9 mouse cellular contexts compared by ENCODE assay signal in genomic region chr2:30238906-30239465, GRCm38 (mm10). TPM values are rescaled to one million over a fixed set of nuclear protein-coding genes. Genes with fewer than 3 reads are reported as not detected.
DNase-seq lines count a peak whose midpoint lies in the region; ATAC-seq and TF ChIP-seq lines count a peak whose summit lies in the region.
"Had no signal": no experiment of that assay in that cellular context is flagged by ENCODE, and none has a peak within 500 bp of the region (broad histone marks: within the 10 kb centered on the region; RNA-seq: fewer than 3 reads in every experiment).

No protein-coding gene starts in this region.

- no peak for TF ChIP-seq POLR2A in bone marrow macrophage, adult 2 months (IDR thresholded peaks at IDR 0.05; ENCODE audit: borderline replicate concordance, low read depth, low read length)

- no peaks in the 10 kb centered on the region for H3K9me3 ChIP-seq in midbrain, embryonic 10.5 days (replicated peaks)

- peak overlapping the region; percentile 91 for H3K4me3 ChIP-seq in bone marrow macrophage, adult 2 months (ENCODE audit: insufficient read depth, low read length)
- peak overlapping the region; percentile 97 for H3K4me3 ChIP-seq in midbrain, embryonic 10.5 days

- H3K27me3 ChIP-seq in midbrain, embryonic 10.5 days (ENCODE audit: low read depth, poor library complexity, severe bottlenecking): no peaks in the 10 kb centered on the region

- ATAC-seq in granulocyte monocyte progenitor cell, adult 5-6 weeks (replicated peaks; ENCODE audit: poor library complexity, severe bottlenecking): no peak

- peaks cover 25% of the 10 kb centered on the region for H3K4me1 ChIP-seq in bone marrow macrophage, adult 2 months (ENCODE audit: control insufficient read depth, insufficient read depth, low read length)
- peaks cover 31% of the 10 kb centered on the region for H3K4me1 ChIP-seq in midbrain, embryonic 10.5 days

- TF ChIP-seq CTCF in bone marrow macrophage, adult 2 months (IDR thresholded peaks at IDR 0.05; ENCODE audit: low read depth, low read length): no peak

- intact Hi-C loops in heart, postnatal 36 days (cut with DNase I): loop anchor here (1.0 kb wide), 1 partner anchor 23 kb away; no protein-coding TSS in a partner anchor

- 80% methylated on average over 3 of the region's 3 CpGs for WGBS in midbrain, embryonic 10.5 days

- peaks cover 46% of the 10 kb centered on the region for H3K36me3 ChIP-seq in midbrain, embryonic 10.5 days

- H3K27ac ChIP-seq in bone marrow macrophage, adult 2 months (ENCODE audit: insufficient read depth, low read depth, low read length): no peak overlapping the region
- H3K27ac ChIP-seq in midbrain, embryonic 10.5 days (replicated peaks): peak overlapping the region; percentile 95; the same call in 1 of the 2 replicates

- DNase-seq in heart, adult 11 months: peak; percentile 94
- no peak for DNase-seq in heart, postnatal 4 days
- peak; percentile 35 to 50 for DNase-seq in heart, postnatal 36 days
- DNase-seq in midbrain, embryonic 10.5 days (ENCODE audit: low spot score): no peak
- no peak for DNase-seq in gastrocnemius, postnatal 25 days
- DNase-seq in thymus, postnatal 0 days (ENCODE audit: low spot score): no peak
- DNase-seq: embryo, embryonic 11 days had no signal

RNA-seq across cellular contexts. Expression of gene Gm28035, which starts 1.4 kb away (rescaled TPM):
- total RNA-seq in heart, postnatal 4 days (2021): 1 to 10 TPM in 1 of 2 experiments, under 1 TPM in 1; 0.88 to 1.5 TPM
- 0.91 and 1.6 TPM in 2 replicates for polyA plus RNA-seq in bone marrow macrophage, adult 2 months (2012; ENCODE audit: insufficient read depth, insufficient read length, missing spikeins)
- total RNA-seq in heart, postnatal 36 days (2021): 1 to 10 TPM; 4.5 to 5.5 TPM
- 0.10 TPM in 2 replicates for polyA plus RNA-seq in midbrain, embryonic 10.5 days (2016; fragmentation: Nextera tagmentation; extraction: Ambion mirVana)
- 1 to 10 TPM in 1 of 2 experiments, under 1 TPM in 1; 0.64 to 1.2 TPM for total RNA-seq in gastrocnemius, postnatal 25 days (2021)
- total RNA-seq in granulocyte monocyte progenitor cell, adult 5-6 weeks (2014; fragmentation: Nextera tagmentation): not detected in 2 replicates
- total RNA-seq in granulocyte monocyte progenitor cell, adult 5-6 weeks (2017): not detected in 2 replicates
- polyA plus RNA-seq in thymus, postnatal 0 days (2015; fragmentation: Nextera tagmentation; extraction: Ambion mirVana): 0.04 and 0.08 TPM in 2 replicates

RNA-seq across cellular contexts. Expression of gene Lrrc8a, which starts 1.5 kb away (rescaled TPM):
- total RNA-seq in heart, postnatal 4 days (2021): 10 to 100 TPM; 56.3 to 59.2 TPM
- 17.0 and 18.9 TPM in 2 replicates for polyA plus RNA-seq in bone marrow macrophage, adult 2 months (2012; ENCODE audit: insufficient read depth, insufficient read length, missing spikeins)
- total RNA-seq in heart, postnatal 36 days (2021): 10 to 100 TPM; 56.7 to 67.8 TPM
- 40.8 and 43.7 TPM in 2 replicates for polyA plus RNA-seq in midbrain, embryonic 10.5 days (2016; fragmentation: Nextera tagmentation; extraction: Ambion mirVana)
- 10 to 100 TPM; 16.2 to 17.1 TPM for total RNA-seq in gastrocnemius, postnatal 25 days (2021)
- 5.8 and 6.6 TPM in 2 replicates for total RNA-seq in granulocyte monocyte progenitor cell, adult 5-6 weeks (2014; fragmentation: Nextera tagmentation)
- 5.3 and 8.7 TPM in 2 replicates for total RNA-seq in granulocyte monocyte progenitor cell, adult 5-6 weeks (2017)
- 21.4 and 22.6 TPM in 2 replicates for polyA plus RNA-seq in thymus, postnatal 0 days (2015; fragmentation: Nextera tagmentation; extraction: Ambion mirVana)

RNA-seq across cellular contexts. Expression of gene Phyhd1, which starts 27.0 kb away (rescaled TPM):
- total RNA-seq in heart, postnatal 4 days (2021): 10 to 100 TPM; 20.6 to 26.0 TPM
- polyA plus RNA-seq in bone marrow macrophage, adult 2 months (2012; ENCODE audit: insufficient read depth, insufficient read length, missing spikeins): 8.2 and 15.3 TPM in 2 replicates
- 100 to 1,000 TPM in 1 of 2 experiments, 10 to 100 TPM in 1; 96.9 to 120 TPM for total RNA-seq in heart, postnatal 36 days (2021)
- 2.7 and 4.7 TPM in 2 replicates for polyA plus RNA-seq in midbrain, embryonic 10.5 days (2016; fragmentation: Nextera tagmentation; extraction: Ambion mirVana)
- total RNA-seq in gastrocnemius, postnatal 25 days (2021): 10 to 100 TPM in 1 of 2 experiments, 1 to 10 TPM in 1; 8.4 to 19.5 TPM
- total RNA-seq in granulocyte monocyte progenitor cell, adult 5-6 weeks (2014; fragmentation: Nextera tagmentation): 0.99 and 1.2 TPM in 2 replicates
- total RNA-seq in granulocyte monocyte progenitor cell, adult 5-6 weeks (2017): 0.22 and 1.5 TPM in 2 replicates
- 2.8 and 3.0 TPM in 2 replicates for polyA plus RNA-seq in thymus, postnatal 0 days (2015; fragmentation: Nextera tagmentation; extraction: Ambion mirVana)

RNA-seq across cellular contexts. Expression of gene Kyat1, which starts 33.3 kb away (rescaled TPM):
- total RNA-seq in heart, postnatal 4 days (2021): 10 to 100 TPM; 33.3 to 35.3 TPM
- 3.5 and 3.9 TPM in 2 replicates for polyA plus RNA-seq in bone marrow macrophage, adult 2 months (2012; ENCODE audit: insufficient read depth, insufficient read length, missing spikeins)
- total RNA-seq in heart, postnatal 36 days (2021): 10 to 100 TPM; 40.9 to 42.8 TPM
- polyA plus RNA-seq in midbrain, embryonic 10.5 days (2016; fragmentation: Nextera tagmentation; extraction: Ambion mirVana): 8.3 and 10.6 TPM in 2 replicates
- 10 to 100 TPM; 22.9 to 24.6 TPM for total RNA-seq in gastrocnemius, postnatal 25 days (2021)
- 2.6 and 12.8 TPM in 2 replicates for total RNA-seq in granulocyte monocyte progenitor cell, adult 5-6 weeks (2014; fragmentation: Nextera tagmentation)
- total RNA-seq in granulocyte monocyte progenitor cell, adult 5-6 weeks (2017): 4.7 and 8.5 TPM in 2 replicates
- 14.5 and 15.5 TPM in 2 replicates for polyA plus RNA-seq in thymus, postnatal 0 days (2015; fragmentation: Nextera tagmentation; extraction: Ambion mirVana)

RNA-seq across cellular contexts. Expression of gene Gm28038, which starts 41.9 kb away (rescaled TPM):
- 1 to 10 TPM in 1 of 2 experiments, not detected in 1; 4.6 TPM for total RNA-seq in heart, postnatal 4 days (2021)
- 3.5 TPM in 1 of 2 replicates, not detected in the other for polyA plus RNA-seq in bone marrow macrophage, adult 2 months (2012; ENCODE audit: insufficient read depth, insufficient read length, missing spikeins)
- 1 to 10 TPM in 1 of 2 experiments, under 1 TPM in 1; 0.92 to 3.1 TPM for total RNA-seq in heart, postnatal 36 days (2021)
- polyA plus RNA-seq in midbrain, embryonic 10.5 days (2016; fragmentation: Nextera tagmentation; extraction: Ambion mirVana): not detected in 2 replicates
- total RNA-seq in gastrocnemius, postnatal 25 days (2021): not detected
- 3.1 and 19.1 TPM in 2 replicates for total RNA-seq in granulocyte monocyte progenitor cell, adult 5-6 weeks (2014; fragmentation: Nextera tagmentation)
- not detected in 2 replicates for total RNA-seq in granulocyte monocyte progenitor cell, adult 5-6 weeks (2017)
- polyA plus RNA-seq in thymus, postnatal 0 days (2015; fragmentation: Nextera tagmentation; extraction: Ambion mirVana): not detected in 2 replicates

Comparison
In these comparisons a context has a peak if more than half of its experiments do, and no peak if none do; other contexts are left out.
1. DNase-seq: peak in heart, adult 11 months (single experiment) and heart, postnatal 36 days (2 of 2); none in heart, postnatal 4 days (single experiment), midbrain, embryonic 10.5 days (single experiment), gastrocnemius, postnatal 25 days (single experiment) and thymus, postnatal 0 days (single experiment).